Mouse (Mus musculus) large intestine, adult 2 months (tissue): ENCODE results near the gene 1700029H14Rik. TPM values are rescaled to one million over a fixed set of nuclear protein-coding genes. Genes with fewer than 3 reads are reported as not detected.

Experiments
- DNase-seq: peaks from one replicate; pipeline ENCODE4 v3.0.0-alpha.2; 2012; ENCODE audit warnings: low read depth, low spot score
- WGBS: fragments of 180-500 bp; shearing (Covaris S2); methylation state at CpG from one replicate; pipeline ENCODE4 v1.1.7; 2018; 5-methylcytosine and 5-hydroxymethylcytosine counted together
- polyA plus RNA-seq: library from polyadenylated mRNA; depleted of rRNA; stranded (reverse); fragments of >200 nt; gene quantifications from 2 replicates; pipeline ENCODE4 v1.2.3, GENCODE M21; 2012

Gene 1700029H14Rik
- polyA plus RNA-seq, 1 experiment, result not detected

DNA sequence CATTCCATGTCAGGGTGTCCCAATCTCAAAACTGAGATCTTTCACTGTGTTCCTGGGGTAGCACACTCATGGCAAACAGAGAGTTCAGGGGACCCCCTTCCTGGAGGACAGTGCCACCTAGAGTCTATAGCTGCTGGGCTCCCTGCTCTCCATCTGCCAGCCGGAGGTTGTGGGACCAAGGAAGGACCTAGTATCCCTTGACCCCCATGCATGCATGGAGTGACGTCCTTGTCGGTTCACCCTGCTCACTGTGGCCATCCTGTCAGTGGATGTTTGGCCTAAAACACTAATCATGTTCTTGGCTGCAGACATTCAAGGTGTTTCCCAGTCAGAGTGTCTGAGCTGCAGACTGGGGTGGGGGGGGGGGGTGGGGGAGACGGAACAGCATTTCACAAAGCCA lies 14.0 kb downstream of the 1700029H14Rik start:
- WGBS, result 31% methylated on average over 4 of the region's 4 CpGs
- DNase-seq, result no peak

DNA sequence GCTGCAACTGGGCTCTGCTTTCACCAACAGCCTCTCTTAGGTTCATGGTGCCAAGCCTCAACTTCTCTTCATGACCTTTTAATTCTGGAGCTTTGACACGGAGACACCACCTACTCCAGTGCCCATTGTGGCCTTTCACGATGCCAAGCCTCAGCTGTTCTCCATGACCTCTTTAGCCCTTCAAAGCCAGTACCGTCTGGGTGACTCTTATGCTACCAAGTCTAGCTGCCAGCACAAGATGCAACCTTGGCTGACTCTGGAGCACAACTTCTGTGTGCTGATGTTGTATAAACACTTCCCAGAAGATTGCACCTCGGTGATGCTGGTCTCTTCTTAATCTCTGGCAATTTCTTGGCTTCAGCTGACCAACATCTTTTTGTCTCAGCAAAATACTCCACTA lies 15.8 kb downstream of the 1700029H14Rik start:
- 90% methylated on average over 4 of the region's 4 CpGs for WGBS
- no peak for DNase-seq

DNA sequence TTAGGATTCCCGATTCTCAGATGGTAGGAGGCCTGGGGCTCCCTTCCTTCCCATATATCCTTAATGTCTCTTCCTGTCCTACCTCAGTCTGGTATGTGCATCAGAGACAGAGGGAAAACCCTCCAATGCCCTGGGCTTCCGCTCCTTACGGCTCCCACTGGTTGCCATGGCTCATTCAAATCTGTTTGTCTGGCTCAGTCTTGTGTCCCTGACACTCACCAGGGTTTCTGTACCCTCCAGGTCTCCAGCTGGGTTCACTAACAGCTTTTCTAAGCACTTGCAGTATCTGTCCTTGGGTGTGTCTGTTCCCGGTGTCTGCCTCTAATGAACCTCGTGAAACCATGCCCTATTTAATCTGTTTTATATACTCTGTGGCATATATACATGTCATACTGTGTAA lies 20.7 kb downstream of the 1700029H14Rik start:
- no peak for DNase-seq
- 56% methylated on average over 5 of the region's 5 CpGs for WGBS

DNA sequence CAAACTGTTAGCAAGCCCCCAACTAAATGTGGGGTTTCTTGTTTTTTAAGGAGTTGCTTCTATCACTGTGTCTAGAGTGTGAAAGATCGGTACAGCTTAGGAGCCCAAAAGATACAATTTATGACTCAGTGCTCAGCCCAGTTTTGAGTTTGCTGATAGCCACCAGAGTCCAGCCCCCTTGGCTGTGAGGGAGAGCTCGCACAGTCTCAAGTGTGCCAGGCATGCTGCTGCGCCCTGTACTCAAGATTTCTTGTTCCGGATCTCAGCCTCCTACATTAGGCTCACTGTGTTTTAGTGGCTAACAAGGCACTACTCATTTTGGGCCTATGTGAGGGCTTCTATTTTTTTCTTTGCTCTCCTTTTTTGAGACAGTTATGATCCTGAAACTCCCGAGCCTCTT lies 22.1 kb downstream of the 1700029H14Rik start:
- WGBS, result 87% methylated on average over 5 of the region's 5 CpGs
- no peak for DNase-seq

DNA sequence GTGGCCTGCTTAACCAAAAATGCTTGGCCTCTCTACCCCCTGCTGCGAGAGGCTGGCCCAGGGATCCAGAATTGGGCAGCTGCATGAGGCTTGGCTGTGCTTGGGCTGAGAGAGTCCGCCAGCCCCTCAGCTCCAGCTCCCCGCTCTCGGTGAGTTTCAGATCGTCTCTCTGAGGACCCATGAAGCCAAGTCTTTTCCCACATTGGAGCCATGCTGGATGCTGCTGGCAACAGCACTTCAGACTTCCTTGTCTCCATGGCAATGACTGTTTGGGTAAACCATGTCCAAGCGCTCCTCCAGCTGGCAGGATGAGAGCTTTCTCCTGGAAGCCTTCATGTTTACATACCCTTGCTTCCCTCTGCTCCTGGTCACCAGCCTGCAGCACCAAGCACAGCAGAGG lies 23.4 kb downstream of the 1700029H14Rik start:
- 38% methylated on average over 6 of the region's 6 CpGs for WGBS
- DNase-seq, result no peak

DNA sequence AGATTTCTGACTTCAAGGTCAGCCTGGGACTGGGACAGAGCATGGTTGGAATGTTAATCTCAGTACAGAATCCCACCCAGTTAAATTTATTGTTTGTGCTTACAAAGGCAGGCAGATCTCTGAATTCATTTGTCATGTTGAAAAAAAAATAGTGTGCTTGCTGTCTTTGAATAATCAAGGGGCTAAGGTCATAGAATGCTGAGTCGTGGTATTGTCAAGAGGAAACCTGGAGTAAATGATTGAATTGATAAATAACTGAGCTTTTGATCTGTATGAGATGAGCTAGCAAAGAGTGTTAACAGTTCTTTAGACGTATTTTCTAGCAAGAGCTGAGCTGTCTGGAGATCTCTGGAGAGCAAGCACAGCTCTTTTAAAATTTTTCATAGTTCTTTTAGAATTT lies 25.2 kb downstream of the 1700029H14Rik start:
- DNase-seq, result no peak
- WGBS, result 75% methylated on average over 2 of the region's 2 CpGs

DNA sequence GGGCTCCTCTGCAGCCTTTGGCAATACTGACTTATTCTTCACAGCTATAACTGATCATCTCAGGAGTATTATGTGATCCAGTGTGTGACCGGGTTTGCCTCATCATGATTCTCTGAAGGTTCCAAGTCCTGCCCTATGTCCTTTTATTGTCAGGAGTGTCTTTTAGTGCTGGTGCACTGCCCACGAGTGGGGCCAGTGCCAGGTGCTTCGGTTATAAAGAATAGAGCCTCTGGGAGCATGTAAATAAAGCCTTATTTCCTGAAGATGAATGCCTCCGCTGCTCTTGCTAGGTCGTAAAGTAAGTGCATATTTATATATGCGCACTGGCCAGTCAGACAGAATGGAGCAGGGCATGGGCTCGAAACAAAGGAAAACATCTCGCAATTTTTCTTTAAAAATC lies 29.1 kb downstream of the 1700029H14Rik start:
- 19% methylated on average over 8 of the region's 8 CpGs for WGBS
- DNase-seq, result peak; percentile 89

DNA sequence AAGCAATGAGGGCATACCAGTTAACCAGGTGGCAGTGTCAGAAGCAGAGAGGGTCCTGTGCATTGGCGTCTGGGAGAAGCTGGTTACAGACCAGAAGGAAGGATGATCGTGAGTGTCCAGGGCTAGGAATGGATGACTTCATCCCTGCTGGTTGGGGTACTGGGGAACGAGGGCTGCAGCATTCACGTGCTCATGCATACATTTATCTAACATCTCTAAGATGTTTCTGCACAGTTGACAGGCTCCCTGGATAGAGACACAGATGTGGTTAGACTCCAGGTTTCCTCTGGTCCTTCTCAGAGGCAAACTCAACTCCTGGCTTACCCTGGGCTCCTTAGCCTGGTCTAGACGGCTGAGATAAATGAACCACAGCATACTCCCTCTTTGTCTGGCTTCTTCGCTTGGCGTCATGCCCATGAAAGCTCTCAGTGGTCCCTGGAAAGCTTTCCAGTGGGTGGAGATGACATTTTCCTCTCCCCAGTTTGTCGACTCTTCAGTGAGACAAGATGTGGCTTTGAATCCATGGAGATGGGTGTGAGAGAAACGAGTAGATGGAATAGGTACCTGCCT lies 30.6 kb downstream of the 1700029H14Rik start:
- DNase-seq, result no peak
- WGBS, result 40% methylated on average over 9 of the region's 9 CpGs

DNA sequence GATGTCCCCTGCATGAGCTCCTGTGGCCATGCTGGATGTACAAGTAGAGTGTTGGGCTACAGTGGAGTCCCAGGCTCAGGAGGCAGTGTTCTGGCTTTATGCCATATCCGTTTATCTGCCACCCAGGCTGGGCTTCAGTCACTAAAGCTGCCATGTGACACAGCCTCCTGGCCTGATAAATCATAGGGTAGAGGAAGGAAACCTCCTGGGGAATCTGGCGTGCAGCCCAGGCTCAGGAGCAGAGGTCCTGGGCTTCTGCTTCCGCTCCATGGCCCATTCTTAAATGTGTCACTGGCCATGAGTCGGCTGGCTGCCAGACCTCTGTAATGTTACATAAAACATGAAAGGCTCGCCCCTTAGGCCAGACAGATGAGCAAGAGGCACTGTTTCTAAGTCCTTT lies 31.3 kb downstream of the 1700029H14Rik start:
- WGBS, result 1% methylated on average over 5 of the region's 5 CpGs
- DNase-seq, result peak; percentile 83

DNA sequence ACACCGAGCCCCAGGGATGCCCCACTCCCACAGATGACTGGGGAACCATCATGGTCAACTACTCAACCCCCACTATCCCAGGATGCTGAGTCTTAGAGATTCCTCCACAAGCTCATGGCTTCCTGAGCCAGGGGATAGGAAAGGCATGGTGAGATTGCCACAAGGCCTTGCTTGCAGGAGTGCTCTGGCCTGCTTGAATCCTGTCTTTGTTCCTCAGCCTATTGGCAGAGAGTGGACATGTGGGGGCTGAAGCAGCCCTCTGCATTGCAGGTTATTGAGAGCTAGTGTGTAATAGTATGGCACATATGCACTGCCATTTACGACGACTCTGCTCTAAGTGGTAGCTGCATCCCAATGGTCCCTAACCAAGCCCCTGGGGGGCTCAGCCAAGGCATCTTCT lies 31.9 kb downstream of the 1700029H14Rik start:
- DNase-seq, result no peak
- WGBS, result 55% methylated on average over 3 of the region's 3 CpGs

DNA sequence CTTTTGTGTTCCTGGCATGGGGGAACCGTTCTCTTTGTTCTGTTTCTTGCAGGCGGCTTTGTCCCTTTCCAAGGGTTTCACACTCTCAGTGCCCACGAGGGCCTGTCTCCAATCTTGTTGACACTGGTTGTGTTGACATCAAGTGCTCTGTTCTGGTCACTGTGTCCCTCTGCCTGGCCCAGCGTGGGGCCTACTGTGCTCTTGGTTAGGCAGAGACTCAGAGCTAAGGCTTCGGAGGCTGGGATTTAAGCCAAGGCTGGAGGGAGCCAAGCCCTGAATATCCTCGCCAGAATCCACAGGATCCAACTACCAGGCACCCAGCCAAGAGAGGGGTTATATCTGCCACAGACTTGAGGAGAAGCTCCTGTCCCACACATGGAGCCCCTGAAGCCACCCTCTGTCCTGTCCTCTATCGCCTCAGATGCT lies 32.4 kb downstream of the 1700029H14Rik start:
- DNase-seq, result no peak
- 29% methylated on average over 7 of the region's 7 CpGs for WGBS

DNA sequence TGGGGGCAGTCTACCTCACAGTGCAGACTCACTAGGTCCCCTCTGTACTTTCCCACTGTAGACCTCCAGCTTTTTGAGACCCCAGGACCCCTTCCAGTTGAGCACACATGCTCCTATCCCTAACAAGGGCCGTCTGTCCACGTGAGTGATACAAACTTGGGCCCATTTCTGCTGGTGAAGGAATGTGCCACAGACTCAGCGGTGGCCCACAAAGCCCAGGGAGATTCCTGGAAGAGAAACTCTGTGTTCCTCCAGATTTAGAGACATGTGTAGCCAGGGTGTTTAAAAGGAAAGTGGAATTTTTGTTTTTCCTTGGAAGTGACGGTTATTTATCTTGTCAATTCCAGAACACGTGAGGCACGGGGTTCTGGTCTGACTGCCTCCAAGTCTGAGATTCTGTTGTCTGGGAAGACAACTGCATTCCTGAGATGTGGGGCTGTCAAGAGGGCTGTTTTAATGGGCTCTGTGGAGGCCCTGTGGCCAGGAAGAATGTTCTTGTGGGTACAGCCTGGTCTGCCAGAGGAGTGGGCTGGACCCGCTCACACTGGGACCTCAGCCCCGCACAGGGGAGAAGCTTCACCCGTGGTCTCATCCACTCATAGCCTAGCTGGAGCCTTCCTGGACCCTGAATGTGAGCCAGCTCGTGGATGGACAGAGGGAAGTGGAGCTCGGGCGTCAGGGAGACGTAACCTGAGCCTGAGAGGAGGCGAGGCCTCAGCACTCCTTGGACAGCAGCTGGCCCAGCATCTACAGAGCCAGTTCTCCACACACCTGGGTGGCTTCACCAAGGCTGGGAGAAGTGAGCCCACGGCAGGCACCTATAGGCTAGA lies 33.0 kb downstream of the 1700029H14Rik start:
- no peak for DNase-seq
- 59% methylated on average over 15 of the region's 15 CpGs for WGBS

DNA sequence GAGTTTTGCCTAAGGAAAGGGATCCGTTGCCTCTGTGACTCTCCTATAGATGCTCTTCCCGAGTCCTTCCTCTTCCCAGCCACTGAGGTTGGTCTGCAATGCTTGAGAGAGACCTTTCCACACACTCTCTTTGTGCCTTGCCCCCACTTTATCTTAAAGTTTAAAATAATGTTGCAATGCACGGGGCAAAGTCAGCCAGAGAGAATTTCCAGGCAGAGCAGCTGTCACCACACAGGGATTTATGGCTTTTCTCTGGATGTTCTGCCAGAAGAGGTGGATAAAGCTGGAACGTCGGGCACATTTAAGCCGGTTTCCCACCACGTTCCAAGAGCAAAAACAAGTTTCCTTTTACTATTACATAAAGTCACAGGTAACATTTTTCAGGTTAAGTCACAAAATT lies 40.9 kb downstream of the 1700029H14Rik start:
- no peak for DNase-seq
- 19% methylated on average over 7 of the region's 7 CpGs for WGBS

DNA sequence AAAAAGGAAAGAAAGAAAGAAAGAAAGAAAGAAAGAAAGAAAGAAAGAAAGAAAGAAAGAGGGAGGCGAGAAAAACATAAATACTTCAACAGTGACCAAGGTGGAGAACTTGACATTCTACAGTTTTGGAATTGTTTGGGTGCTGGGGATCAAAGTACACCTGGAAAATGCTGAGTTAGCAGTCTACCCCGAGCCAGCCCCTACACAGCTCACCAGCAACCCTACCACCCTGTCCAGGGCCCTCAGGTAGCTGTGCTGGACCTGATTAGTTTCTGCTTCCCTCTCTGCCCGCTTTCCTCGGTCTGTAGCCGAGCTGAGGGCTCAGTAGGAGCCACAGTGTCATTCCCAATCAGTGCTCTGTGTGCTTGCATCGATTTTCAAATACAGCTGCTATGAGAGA lies 41.9 kb downstream of the 1700029H14Rik start:
- no peak for DNase-seq
- WGBS, result 43% methylated on average over 6 of the region's 6 CpGs

DNA sequence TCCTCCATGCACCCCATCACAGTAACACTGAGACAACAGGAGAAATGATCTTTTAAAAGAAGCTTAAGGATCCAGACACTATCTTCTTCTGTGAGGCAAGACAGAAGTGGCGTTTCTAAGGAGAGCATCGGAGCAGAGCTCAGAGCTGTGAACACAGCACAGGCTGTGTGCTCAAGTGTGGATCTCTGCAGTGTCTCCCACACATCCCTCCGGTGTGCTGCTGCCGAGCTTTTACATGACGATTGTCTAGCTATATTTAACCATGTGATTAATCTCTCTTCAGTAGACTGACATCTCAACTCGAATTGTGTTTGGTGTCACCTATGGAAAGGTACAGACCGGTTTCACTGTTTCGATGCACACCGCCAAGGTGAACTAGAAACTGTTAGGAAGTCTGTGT lies 42.8 kb downstream of the 1700029H14Rik start:
- WGBS, result 81% methylated on average over 9 of the region's 9 CpGs
- DNase-seq, result no peak

DNA sequence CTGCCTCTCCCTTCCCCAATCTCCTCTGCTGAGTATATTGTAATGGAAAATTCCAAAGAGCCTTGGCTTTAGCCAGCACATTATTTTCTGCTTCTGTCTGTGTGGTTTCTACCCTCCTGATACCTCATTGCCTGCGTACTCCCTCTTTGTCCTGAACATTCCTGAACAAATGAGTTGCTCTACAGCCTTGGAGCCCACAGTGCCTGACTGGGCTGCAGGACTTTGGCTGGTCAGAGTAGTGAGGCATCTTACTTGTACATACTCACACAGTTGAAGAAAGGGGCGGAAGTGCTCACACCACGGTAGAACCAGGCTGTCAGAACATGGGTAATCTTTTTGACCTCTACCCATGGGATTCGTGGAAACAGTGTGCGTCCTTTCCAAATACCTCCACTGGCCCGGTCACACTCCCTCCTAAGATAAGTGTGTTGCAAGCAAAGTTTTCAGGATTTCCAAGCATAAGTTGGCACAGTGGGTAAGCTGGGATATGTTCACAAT lies 44.9 kb downstream of the 1700029H14Rik start:
- WGBS, result 81% methylated on average over 6 of the region's 6 CpGs
- DNase-seq, result no peak

DNA sequence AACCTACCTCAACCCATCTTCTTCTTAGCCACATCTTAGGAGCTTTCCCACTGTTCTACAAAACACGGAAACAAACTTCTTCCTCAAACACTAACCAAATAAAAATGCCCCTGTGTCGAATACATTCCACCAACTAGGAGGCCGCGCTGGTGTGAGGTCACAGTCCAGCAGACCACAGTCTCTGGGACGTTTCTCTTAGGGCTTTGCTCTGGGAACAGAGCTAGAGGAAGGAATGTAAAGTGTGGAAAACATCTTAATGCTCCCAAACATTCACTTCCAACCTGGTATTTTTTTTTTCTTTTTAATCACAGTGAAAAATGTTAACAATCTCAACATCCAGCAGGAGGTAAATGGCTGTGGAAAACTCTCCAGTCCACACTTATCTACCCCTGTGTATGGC lies 45.5 kb downstream of the 1700029H14Rik start:
- 27% methylated on average over 5 of the region's 5 CpGs for WGBS
- DNase-seq, result no peak

DNA sequence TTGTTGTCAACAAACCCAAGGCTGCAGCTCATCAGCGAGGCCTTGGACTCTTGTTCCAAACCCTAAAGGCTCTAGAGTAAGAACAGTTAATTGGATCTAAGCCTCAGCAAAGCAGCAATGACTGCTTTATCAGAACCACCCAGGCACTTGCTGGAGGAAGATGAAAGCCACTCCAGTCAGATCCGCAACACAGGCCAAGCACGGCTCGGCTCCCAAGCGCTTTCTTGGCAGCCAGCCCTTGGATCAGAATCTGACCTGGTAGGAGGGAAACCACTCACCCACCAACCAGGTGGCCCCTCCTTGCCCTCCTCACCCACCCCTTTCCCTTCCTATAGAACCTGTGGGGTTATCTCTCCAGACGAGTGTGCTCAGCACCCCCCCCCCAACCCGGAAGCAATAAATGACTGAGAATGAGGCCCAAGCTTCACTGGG lies 46.2 kb downstream of the 1700029H14Rik start:
- 10% methylated on average over 7 of the region's 7 CpGs for WGBS

DNA sequence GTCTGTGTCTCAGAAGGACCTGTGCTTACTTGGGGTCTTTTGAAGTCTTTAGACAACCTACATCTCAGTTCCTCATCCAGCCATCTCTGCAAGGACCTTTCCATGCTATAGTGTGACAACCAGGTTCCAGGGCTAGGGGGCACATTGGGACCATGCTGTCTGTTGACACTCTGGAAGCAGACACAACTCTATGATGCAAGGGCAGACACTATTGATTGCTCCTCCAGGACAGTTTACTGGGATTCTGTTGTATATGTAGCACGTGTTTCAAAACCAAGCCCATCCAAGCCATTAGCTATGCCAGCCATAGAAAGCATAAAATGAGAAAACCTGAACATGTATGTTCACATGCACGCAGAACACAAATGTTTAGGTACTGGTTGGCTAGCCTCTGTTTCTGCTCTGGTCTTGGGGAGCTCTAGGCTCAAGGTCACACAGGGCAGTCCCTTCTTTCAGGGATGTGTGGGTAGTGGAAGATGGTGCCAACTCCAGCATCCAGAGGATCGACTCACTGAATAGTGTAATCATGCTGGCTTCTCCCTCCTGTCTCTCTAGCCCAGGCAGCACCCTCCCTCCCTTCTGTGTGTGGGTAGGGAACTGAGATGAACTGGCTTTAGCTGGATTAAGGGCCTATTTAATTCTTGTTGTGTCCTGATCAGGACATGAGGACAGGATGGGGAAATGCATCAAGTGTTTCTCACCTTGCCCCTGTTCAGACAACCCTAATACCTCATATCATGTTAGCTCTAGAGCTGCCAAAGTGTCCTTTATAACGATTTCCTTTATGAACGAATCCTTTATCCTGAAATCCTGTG lies 48.5 kb downstream of the 1700029H14Rik start:
- 84% methylated on average over 5 of the region's 5 CpGs for WGBS
- DNase-seq, result no peak

More for the DNA sequence above, 46.2 kb downstream of the 1700029H14Rik start:
- no peak for DNase-seq

DNA sequence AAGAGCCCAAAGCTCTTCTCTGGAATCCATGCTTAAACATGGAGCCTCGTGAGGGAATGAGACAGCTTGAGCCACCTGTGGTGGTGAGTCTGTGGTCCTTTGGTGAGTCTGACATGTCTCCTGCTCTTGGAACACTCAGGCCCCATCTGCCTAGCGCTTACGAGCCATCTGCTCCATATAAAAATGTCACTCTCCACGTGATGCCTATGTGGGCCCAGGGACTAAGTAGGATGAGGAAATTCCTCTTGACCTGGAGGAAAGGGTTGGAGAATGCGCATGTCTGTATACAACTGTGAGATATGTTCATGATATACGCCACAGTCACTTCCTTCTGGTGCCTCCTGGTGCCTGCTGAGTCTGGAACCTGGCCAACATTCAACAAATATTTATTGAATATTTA lies 49.6 kb downstream of the 1700029H14Rik start:
- no peak for DNase-seq
- WGBS, result 30% methylated on average over 6 of the region's 6 CpGs
